Mouse (Mus musculus): ENCODE results near the gene Ppp1r35.

Ppp1r35 gene

GRCm38 (mm10) chr5:137751221-137751887 is 27.3 kb upstream of the Ppp1r35 start:
- DNase-seq (ENCODE audit: low spot score in 2 of 2): no peak

- DNase-seq (ENCODE audit: low spot score in 2 of 2): no peak
Observed at GRCm38 (mm10) chr5:137751988-137752387, 26.7 kb upstream of the Ppp1r35 start.

GRCm38 (mm10) chr5:137753111-137753832 is 25.4 kb upstream of the Ppp1r35 start:
- DNase-seq (ENCODE audit: low spot score in 2 of 2): no peak

GRCm38 (mm10) chr5:137755425-137755824 is 23.2 kb upstream of the Ppp1r35 start:
- DNase-seq (ENCODE audit: low spot score in 2 of 2): no peak

GRCm38 (mm10) chr5:137756106-137756505 is 22.5 kb upstream of the Ppp1r35 start:
- DNase-seq (ENCODE audit: low spot score in 2 of 2): no peak

- DNase-seq (ENCODE audit: low spot score in 2 of 2): peak; percentile 87 to 92
Observed at GRCm38 (mm10) chr5:137756882-137757661, 21.6 kb upstream of the Ppp1r35 start.

GRCm38 (mm10) chr5:137757887-137758286 is 20.8 kb upstream of the Ppp1r35 start:
- no peak for DNase-seq (ENCODE audit: low spot score in 2 of 2)

- DNase-seq (ENCODE audit: low spot score in 2 of 2): no peak
Observed at GRCm38 (mm10) chr5:137758921-137759534, 19.6 kb upstream of the Ppp1r35 start.

- peak; percentile 82 to 91 for DNase-seq (ENCODE audit: low spot score in 2 of 2)
Observed at GRCm38 (mm10) chr5:137759971-137760412, 18.7 kb upstream of the Ppp1r35 start.

- DNase-seq (ENCODE audit: low spot score in 2 of 2): no peak
Observed at GRCm38 (mm10) chr5:137764609-137765340, 13.9 kb upstream of the Ppp1r35 start.

GRCm38 (mm10) chr5:137766270-137766669 is 12.4 kb upstream of the Ppp1r35 start:
- no peak for DNase-seq (ENCODE audit: low spot score in 2 of 2)

GRCm38 (mm10) chr5:137768475-137768874 is 10.2 kb upstream of the Ppp1r35 start:
- DNase-seq (ENCODE audit: low spot score in 2 of 2): no peak

- DNase-seq (ENCODE audit: low spot score in 2 of 2): peak in 1 of 2 experiments; percentile 20
Observed at GRCm38 (mm10) chr5:137770709-137771108, 7.9 kb upstream of the Ppp1r35 start.

GRCm38 (mm10) chr5:137772755-137773154 is 5.9 kb upstream of the Ppp1r35 start:
- DNase-seq (ENCODE audit: low spot score in 2 of 2): no peak

GRCm38 (mm10) chr5:137775587-137776290 is 2.9 kb upstream of the Ppp1r35 start:
- DNase-seq (ENCODE audit: low spot score in 2 of 2): peak in 1 of 2 experiments; percentile 8

- peak in 1 of 2 experiments; percentile 46 for DNase-seq (ENCODE audit: low spot score in 2 of 2)
Observed at GRCm38 (mm10) chr5:137776408-137776918, 2.2 kb upstream of the Ppp1r35 start.

GRCm38 (mm10) chr5:137777267-137777845 is 1.3 kb upstream of the Ppp1r35 start:
- DNase-seq (ENCODE audit: low spot score in 2 of 2): peak in 1 of 2 experiments; percentile 8

GRCm38 (mm10) chr5:137779053-137779933 is 644 bp downstream of the Ppp1r35 start:
- DNase-seq (ENCODE audit: low spot score in 2 of 2): peak; percentile 68 to 69

- no peak for DNase-seq (ENCODE audit: low spot score in 2 of 2)
Observed at GRCm38 (mm10) chr5:137781661-137782060, 3.0 kb downstream of the Ppp1r35 start.
